Mouse (Mus musculus): ENCODE data around the gene Klhl29. TPM values are rescaled to one million over a fixed set of nuclear protein-coding genes. Genes with fewer than 3 reads are reported as not detected.

Klhl29 gene
- polyA plus RNA-seq, 1 experiment, result 3.0 TPM

DNA sequence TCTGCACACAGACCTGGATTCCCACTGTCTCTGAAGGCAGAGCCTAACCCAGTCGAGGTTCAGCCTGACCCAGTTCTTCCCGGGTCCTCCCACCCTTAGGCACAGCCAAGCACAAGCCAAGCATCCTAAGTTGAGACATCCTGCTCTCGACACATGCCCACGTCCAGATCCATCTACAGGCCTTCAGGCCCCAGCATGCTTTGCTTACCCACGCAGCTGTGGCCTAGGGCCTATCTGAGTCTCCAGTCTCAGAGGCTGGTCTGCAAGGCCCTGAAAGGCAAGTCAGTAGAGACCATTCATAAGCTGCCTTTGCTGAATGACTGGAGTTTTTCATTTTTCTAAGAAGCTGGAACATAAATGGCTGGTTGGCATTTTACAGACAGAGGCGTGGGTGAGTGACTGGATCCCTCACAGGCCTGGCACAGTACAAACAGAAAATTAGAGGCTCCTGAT lies 35.3 kb downstream of the Klhl29 start:
- WGBS, result 83% methylated on average over 6 of the region's 6 CpGs
- TF ChIP-seq POLR2A (IDR thresholded peaks at IDR 0.05; ENCODE audit: low read depth, low read length), result no peak
- no peak for TF ChIP-seq CTCF (IDR thresholded peaks at IDR 0.05; ENCODE audit: extremely low read depth, insufficient read length, insufficient replicate concordance, low read depth, low read length)

DNA sequence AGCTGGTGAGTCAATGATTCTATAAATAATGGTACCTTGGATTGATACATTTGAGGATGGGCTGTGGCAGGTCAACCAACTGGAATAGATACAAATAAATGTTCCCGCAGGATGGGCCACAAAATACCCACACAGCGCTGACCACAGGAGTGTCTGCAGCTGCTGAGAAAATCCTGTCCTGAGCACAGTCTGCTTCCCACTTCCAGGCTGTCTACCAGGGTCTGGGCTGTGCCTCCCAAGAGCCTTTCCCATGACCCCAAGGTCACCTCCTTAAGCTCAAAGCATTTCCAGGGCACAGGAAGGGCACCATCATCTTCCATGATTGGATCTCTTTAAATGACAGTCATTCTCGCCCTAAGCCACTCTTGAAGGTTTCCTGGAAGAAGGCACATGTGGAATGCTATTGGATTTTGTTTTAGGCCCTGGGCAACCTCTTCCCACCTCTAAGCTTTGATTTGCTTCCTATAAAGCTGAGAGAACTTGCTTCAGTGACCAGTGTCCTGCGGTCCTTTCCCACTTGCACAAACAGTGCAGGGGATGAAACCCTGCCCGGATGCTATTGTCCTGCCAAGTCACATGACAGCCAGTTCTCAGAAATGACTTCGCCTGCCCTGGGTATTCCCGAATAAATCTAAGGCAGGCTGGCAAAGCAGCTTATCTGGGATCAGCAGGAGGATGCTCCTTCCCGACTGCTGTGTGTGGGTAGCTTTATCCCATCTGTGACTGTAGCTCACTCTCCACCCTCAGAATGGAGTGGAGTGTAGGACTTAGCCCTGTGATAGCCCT lies 38.4 kb downstream of the Klhl29 start:
- H3K27me3 ChIP-seq (ENCODE audit: control insufficient read depth, insufficient read depth, low read length), result no peaks in the 10 kb centered on the region
- H3K4me1 ChIP-seq (ENCODE audit: control insufficient read depth, insufficient read depth, insufficient read length, low read length), result no peaks in the 10 kb centered on the region
- WGBS, result 54% methylated on average over 8 of the region's 8 CpGs
- no peak overlapping the region for H3K4me3 ChIP-seq (ENCODE audit: low read depth, low read length)
- no peak overlapping the region for H3K27ac ChIP-seq (ENCODE audit: insufficient read depth, low read depth, low read length)
- TF ChIP-seq POLR2A (IDR thresholded peaks at IDR 0.05; ENCODE audit: low read depth, low read length) (no peak), CTCF (IDR thresholded peaks at IDR 0.05; ENCODE audit: extremely low read depth, insufficient read length, insufficient replicate concordance, low read depth, low read length) (no peak)
- no peaks in the 10 kb centered on the region for H3K36me3 ChIP-seq (ENCODE audit: control insufficient read depth, insufficient read depth, low read length)

More for the DNA sequence above, 35.3 kb downstream of the Klhl29 start:
- Histone ChIP-seq H3K4me1 (ENCODE audit: control insufficient read depth, insufficient read depth, insufficient read length, low read length) (no peaks in the 10 kb centered on the region), H3K27ac (ENCODE audit: insufficient read depth, low read depth, low read length) (no peak overlapping the region), H3K27me3 (ENCODE audit: control insufficient read depth, insufficient read depth, low read length) (no peaks in the 10 kb centered on the region), H3K36me3 (ENCODE audit: control insufficient read depth, insufficient read depth, low read length) (no peaks in the 10 kb centered on the region), H3K4me3 (ENCODE audit: low read depth, low read length) (no peak overlapping the region)

GRCm38 (mm10) chr12:5336331-5336730 lies 39.2 kb downstream of the Klhl29 start:
- H3K27me3 ChIP-seq (ENCODE audit: control insufficient read depth, insufficient read depth, low read length), result no peaks in the 10 kb centered on the region
- 78% methylated on average over 6 of the region's 6 CpGs for WGBS
- no peak overlapping the region for H3K27ac ChIP-seq (ENCODE audit: insufficient read depth, low read depth, low read length)
- TF ChIP-seq CTCF (IDR thresholded peaks at IDR 0.05; ENCODE audit: extremely low read depth, insufficient read length, insufficient replicate concordance, low read depth, low read length), result no peak
- no peak for TF ChIP-seq POLR2A (IDR thresholded peaks at IDR 0.05; ENCODE audit: low read depth, low read length)
- no peak overlapping the region for H3K4me3 ChIP-seq (ENCODE audit: low read depth, low read length)
- no peaks in the 10 kb centered on the region for H3K4me1 ChIP-seq (ENCODE audit: control insufficient read depth, insufficient read depth, insufficient read length, low read length)
- no peaks in the 10 kb centered on the region for H3K36me3 ChIP-seq (ENCODE audit: control insufficient read depth, insufficient read depth, low read length)

DNA sequence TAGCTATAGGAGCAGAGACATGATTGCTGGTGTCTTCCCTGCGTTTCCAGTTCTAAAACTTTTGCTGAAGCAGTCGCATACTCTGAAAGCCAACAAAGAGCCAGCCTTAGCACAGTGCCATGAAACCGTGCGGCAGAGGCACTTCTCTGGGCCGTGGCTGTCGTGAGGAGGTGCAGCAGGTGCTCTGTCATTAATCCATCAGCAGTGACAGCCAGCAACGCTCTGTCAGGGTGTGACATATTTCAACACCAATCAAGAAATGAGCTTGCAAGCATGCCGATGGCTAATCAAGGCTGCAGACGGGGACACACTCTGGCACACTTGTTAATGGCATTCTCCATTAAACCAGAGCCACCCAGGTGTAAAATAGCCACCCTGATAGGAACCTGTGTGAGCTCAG lies 40.5 kb downstream of the Klhl29 start:
- no peak overlapping the region for H3K27ac ChIP-seq (ENCODE audit: insufficient read depth, low read depth, low read length)
- no peak overlapping the region for H3K4me3 ChIP-seq (ENCODE audit: low read depth, low read length)
- 43% methylated on average over 9 of the region's 9 CpGs for WGBS
- H3K27me3 ChIP-seq (ENCODE audit: control insufficient read depth, insufficient read depth, low read length), result no peaks in the 10 kb centered on the region
- no peaks in the 10 kb centered on the region for H3K36me3 ChIP-seq (ENCODE audit: control insufficient read depth, insufficient read depth, low read length)
- TF ChIP-seq CTCF (IDR thresholded peaks at IDR 0.05; ENCODE audit: extremely low read depth, insufficient read length, insufficient replicate concordance, low read depth, low read length) (no peak), POLR2A (IDR thresholded peaks at IDR 0.05; ENCODE audit: low read depth, low read length) (no peak)
- no peaks in the 10 kb centered on the region for H3K4me1 ChIP-seq (ENCODE audit: control insufficient read depth, insufficient read depth, insufficient read length, low read length)

DNA sequence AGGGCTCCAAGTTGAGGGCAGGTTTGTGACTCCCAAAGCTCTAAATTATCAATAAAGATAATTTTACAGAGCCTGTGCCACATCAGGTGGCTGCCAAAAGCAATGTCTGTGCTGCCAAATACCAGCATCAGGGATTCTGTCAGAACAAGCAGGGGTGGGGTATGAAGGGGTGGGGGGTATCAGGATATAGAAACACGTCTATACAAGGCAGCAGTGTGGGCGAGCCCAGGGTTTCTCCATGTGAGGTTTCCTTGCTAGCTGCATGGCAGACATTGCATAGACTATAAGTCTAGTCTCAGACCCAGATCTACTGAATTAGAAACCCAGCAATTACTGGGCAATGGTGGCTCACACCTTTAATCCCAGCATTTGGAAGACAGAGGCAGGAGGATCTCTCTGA lies 41.3 kb downstream of the Klhl29 start:
- TF ChIP-seq POLR2A (IDR thresholded peaks at IDR 0.05; ENCODE audit: low read depth, low read length), result no peak
- TF ChIP-seq CTCF (IDR thresholded peaks at IDR 0.05; ENCODE audit: extremely low read depth, insufficient read length, insufficient replicate concordance, low read depth, low read length), result no peak
- Histone ChIP-seq H3K27ac (ENCODE audit: insufficient read depth, low read depth, low read length) (no peak overlapping the region), H3K4me1 (ENCODE audit: control insufficient read depth, insufficient read depth, insufficient read length, low read length) (no peaks in the 10 kb centered on the region), H3K27me3 (ENCODE audit: control insufficient read depth, insufficient read depth, low read length) (no peaks in the 10 kb centered on the region), H3K36me3 (ENCODE audit: control insufficient read depth, insufficient read depth, low read length) (no peaks in the 10 kb centered on the region), H3K4me3 (ENCODE audit: low read depth, low read length) (no peak overlapping the region)
- 71% methylated on average over 2 of the region's 2 CpGs for WGBS

DNA sequence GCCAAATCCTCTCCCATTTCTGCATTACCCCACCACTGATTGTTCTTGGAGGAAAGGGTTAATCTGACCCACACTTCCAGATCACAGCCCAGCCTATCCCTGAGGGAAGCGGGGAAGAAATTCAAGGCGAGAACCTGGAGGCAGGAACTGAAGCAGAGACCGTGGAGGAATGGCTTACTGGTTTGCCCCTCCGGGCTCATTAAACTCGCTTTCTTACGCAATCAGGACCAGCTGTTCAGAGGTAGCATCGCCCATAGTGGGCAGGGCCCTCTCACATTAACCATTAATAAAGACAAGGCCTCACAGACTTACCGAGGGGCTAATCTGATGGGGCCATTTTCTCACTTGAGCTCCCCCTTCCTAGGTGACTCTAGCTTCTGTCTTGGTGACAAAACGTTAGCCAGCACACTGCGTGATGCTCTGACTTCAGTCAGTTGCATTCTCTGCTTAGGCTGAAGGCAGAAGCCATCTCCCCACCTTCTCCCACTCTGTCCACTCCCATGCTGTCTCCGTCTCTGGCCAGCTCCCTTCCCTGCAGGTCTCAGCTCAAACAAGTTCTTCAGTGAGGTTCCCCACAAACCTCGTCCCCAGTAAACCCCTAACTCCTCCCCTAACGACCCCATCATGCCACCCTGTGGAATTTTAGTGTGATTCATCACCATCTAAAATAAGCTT lies 43.5 kb downstream of the Klhl29 start:
- no peak for TF ChIP-seq POLR2A (IDR thresholded peaks at IDR 0.05; ENCODE audit: low read depth, low read length)
- Histone ChIP-seq H3K27me3 (ENCODE audit: control insufficient read depth, insufficient read depth, low read length) (no peaks in the 10 kb centered on the region), H3K4me3 (ENCODE audit: low read depth, low read length) (no peak overlapping the region), H3K27ac (ENCODE audit: insufficient read depth, low read depth, low read length) (no peak overlapping the region), H3K4me1 (ENCODE audit: control insufficient read depth, insufficient read depth, insufficient read length, low read length) (no peaks in the 10 kb centered on the region), H3K36me3 (ENCODE audit: control insufficient read depth, insufficient read depth, low read length) (no peaks in the 10 kb centered on the region)
- 41% methylated on average over 13 of the region's 13 CpGs for WGBS

DNA sequence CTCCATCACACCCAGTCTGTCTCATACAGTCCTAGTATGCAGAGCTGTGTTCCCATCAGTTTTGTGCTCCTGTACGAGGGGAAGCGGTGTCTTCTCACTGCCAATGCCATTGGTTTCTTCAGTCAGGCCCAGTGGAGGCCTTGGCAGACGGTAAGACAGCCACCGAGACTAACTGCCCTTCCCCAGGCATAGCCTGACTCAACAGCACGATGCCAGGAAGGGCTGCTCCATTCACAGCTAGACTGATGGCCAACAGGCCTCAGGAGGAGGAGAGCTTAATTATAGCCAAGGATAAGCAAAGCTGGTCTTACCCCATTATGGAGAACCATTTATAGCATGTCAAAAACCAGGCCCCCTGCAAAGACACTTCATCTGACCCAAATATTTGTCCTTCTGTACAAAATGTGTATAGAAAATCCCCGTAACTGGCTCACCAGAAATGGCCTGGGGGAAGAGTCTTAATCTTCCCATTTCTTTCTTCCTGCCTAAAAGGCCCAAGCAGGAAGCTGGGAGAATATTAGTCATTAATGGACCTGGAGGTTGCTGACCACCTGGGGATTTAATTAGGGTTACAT lies 44.9 kb downstream of the Klhl29 start:
- Histone ChIP-seq H3K4me3 (ENCODE audit: low read depth, low read length) (no peak overlapping the region), H3K36me3 (ENCODE audit: control insufficient read depth, insufficient read depth, low read length) (no peaks in the 10 kb centered on the region), H3K4me1 (ENCODE audit: control insufficient read depth, insufficient read depth, insufficient read length, low read length) (no peaks in the 10 kb centered on the region), H3K27me3 (ENCODE audit: control insufficient read depth, insufficient read depth, low read length) (no peaks in the 10 kb centered on the region), H3K27ac (ENCODE audit: insufficient read depth, low read depth, low read length) (no peak overlapping the region)
- no peak for TF ChIP-seq CTCF (IDR thresholded peaks at IDR 0.05; ENCODE audit: extremely low read depth, insufficient read length, insufficient replicate concordance, low read depth, low read length)
- no peak for TF ChIP-seq POLR2A (IDR thresholded peaks at IDR 0.05; ENCODE audit: low read depth, low read length)
- WGBS, result 76% methylated on average over 6 of the region's 6 CpGs
